Mouse (Mus musculus): ENCODE data around the gene Mettl16.

The Mettl16 gene

DNA sequence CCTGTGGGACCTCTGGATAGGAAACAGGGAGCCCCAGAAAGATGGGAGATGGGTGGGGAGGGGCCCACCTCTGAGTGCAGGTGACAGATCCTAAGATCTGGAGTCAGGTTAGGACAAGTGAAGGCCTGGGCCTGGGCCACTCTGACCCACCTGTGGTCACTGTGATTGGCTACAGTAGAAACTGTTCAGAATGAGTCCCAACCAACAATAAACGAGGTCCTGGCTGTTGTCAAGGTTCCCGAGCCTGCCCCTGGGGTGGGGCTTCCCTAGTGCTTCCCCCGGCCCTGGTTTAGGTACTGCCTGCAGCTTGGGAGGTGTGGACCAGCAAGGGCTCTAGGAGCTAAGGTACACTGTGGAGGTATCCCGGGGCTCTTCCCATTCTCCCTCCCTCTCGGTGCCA, 73.1 kb downstream of the Mettl16 start:
- DNase-seq (ENCODE audit: low read depth, low spot score), result no peak

DNA sequence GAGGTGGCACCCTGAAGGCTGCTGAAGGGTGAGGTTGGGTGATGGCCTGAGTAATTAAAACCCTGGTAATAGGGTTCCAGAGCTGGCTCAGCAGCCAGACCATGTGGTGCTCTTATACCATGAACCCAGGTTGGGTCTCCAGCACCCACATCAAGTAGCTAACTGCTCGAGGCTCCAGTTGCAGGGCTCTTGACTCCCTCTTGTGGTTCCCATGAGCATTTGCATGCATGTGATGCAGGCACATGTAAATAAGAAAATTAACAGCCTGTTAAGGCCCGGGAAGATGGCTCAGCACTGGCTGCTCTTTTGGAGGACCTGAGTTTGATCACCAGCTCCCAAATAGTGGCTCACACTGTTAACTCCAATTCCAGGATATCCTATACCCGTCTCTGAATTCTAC, 75.2 kb downstream of the Mettl16 start:
- DNase-seq (ENCODE audit: low read depth, low spot score), result no peak

DNA sequence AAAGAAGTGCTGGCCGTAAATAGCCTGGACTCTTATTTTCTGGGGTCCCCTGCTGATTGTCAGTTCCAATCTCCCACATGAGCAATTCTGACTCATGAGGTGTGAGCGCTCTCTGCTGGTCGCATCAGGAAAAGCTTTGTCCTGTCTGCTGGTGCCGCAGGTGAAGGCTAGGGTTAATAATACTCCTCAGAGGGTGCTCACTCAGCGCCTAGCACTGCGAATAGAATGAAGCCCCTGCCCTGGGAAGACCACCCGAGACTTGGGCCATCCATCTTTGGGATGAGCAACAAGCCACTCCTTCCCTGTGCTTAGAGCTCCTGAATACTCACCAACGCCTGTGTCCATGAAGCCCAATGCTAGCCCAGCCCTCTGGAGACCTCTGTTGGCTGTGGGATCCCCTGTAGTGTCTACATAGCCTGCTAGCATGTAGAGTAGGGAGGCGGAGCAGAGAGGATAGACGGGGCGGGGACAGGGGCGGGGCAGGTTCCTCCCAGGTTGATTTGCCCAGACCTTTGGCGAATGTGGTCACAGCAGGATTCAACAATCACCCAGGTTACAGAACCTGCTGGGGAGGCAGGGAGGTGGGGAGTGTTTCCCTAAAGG, 77.4 kb downstream of the Mettl16 start:
- DNase-seq (ENCODE audit: low read depth, low spot score), result peak; percentile 68

DNA sequence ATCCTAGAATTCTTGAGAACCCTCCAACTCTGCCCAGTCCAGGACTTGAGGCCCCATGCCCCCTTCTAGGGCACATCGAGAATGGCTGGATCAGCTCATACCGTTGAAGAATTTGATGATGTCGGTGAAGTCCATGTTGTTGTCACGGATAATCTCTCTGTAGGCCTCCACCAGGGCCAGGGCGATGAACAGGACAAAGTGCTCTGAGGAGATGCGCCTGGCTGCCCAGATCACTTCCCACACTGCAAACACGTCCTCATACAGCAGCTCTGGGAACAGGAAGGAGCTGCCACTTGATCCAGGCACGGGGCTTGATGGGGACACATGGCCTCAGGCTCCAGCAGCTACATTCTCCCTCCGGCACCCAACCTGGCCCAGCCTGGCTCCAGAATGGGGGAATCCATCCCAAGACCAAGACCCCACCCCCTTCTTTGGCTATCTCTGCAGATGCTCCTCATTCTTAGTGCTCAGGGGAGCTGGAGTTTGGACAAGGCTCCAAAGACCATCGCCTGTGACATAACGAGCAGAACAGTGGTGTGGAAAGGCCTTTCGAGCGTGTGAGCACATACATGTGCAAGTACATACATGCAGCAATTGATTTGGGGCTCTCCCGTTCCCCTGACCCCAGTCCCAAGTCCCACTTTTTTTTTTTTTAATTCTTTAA, 80.5 kb downstream of the Mettl16 start:
- no peak for DNase-seq (ENCODE audit: low read depth, low spot score)

DNA sequence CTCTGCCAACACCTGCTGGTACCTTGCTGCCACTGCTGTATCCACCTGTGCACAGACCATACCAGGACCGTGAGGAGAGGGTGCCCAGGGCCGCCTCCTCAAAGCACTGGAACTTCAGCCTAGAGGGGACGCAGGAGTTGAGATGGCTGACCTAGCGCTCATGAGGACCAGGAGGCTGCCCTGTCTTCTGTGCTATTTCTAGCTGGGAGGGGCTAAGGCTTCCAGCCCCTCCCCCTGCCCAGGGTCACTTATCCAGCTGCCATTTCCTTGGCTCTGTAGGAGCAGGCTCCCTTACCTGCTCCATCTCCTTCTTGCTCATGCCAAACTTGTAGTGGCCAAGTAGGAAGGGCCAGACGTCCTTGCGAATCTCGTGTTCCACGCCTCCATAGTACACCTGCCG, 87.1 kb downstream of the Mettl16 start:
- DNase-seq (ENCODE audit: low read depth, low spot score), result no peak

DNA sequence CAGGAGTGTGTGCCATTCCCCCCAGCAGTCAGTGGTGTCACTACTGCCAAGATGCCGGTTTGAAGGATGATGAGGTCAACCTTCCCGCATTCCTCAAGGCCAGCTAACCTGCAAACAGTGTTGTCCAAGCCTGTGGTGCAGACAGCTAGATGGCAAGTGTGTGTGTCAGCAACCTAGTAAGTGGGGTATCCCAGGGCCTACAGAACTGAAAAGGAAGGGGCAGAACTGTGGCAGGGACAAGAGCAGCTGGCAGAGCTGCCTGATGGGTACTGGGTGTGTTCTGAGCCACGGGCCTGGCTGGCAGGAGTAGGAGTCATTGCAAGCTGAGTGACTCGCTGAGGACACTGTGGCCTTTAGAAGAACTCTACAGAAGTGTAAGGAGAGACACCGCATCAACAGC, 91.5 kb downstream of the Mettl16 start:
- DNase-seq (ENCODE audit: low read depth, low spot score), result no peak

DNA sequence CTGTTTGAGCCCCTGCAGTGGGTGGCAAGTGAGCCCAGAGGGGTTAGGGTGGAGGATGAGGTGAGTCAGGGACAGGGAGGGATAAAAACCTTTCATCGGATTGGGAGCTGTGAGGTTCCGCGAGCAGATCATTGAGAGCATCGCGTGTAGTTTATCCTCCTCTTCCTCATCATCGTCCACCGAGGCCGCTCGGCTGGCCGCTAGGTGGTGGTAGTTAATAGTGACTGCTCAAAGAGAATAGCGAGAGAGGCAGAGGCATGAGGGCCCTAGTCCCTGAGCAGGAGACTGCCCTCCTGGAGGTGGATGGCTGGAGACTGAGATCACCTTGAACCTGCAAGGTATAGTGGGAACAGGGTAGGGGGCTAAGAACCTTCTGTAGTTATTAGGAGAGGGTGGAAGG, 92.8 kb downstream of the Mettl16 start:
- no peak for DNase-seq (ENCODE audit: low read depth, low spot score)

DNA sequence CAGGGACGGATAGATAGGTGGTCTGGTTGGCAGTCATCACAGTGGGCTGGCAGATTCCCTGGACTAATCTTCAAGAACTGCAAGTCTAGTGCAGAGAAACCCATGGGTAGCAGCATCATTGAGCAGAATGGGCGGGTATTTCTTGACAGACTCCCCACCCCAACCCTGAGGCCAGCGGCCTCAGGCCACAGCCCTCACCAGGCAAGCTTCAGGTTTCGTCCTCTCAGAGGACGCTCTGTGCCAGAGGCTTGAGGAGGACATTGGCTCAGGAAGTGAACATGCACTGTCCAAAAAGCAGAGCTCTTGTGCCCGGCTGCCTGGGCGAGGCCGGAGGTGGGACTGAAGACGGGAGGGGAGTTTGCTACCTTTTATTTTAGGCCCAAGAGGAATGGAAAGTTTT, 93.8 kb downstream of the Mettl16 start:
- no peak for DNase-seq (ENCODE audit: low read depth, low spot score)

DNA sequence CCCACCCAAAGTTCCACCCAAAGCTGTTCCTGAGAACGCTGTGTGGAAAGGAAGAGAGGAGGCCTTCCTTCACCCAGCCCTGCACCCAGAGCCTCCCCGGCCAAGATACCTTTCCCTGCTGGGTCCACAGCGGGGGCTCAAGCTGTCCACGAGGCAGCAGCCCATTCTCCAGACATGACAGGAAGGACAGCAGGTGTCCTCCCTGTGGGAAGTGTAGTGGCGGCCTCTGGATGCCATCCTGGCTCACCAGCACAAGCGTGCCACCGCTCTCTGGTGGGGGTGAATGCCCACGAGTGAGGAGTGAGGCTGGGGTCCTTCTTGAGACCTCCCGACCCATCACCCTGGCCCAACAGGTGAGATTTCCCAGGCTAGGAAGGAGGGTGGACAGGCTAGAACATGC, 94.6 kb downstream of the Mettl16 start:
- DNase-seq (ENCODE audit: low read depth, low spot score), result no peak

DNA sequence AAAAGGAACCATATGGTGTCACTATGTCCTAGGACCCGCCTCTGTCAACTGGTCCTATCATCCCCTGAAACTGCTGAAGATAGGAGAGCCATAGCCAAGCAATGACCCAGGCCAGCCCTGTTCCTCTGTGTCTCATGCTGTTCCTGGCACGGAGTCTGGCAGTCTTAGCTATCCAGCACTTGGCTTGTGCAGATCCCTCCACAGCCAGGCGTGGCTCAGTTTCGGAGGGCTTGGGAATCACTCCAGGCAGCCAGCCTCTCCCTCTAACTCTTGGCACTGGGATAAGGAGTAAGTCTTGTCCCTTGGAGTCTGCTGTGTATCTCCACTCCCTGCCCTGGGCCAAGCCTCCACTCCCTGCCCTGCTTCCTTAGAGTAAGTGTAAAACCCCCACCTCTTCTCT, 96.0 kb downstream of the Mettl16 start:
- DNase-seq (ENCODE audit: low read depth, low spot score), result no peak

DNA sequence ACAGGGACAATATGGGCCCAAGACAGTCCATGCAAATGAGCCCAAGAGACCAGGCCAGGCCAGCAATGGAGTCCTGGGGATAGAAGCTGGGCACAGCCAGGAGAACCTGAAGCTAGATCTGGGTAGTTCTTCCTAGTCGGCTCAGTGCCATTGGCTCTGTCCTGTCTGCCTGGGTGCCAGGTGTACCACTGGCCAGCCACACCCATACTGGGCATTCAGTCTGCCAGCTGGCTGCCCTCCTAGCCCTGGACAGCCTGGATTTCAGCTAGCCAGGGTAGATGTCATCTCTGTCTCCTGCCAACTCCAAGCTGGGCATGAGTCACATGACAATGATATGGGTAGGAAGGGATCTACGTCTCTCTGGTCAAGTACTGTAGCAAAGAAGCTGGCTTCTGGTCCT, 96.6 kb downstream of the Mettl16 start:
- DNase-seq (ENCODE audit: low read depth, low spot score), result no peak

DNA sequence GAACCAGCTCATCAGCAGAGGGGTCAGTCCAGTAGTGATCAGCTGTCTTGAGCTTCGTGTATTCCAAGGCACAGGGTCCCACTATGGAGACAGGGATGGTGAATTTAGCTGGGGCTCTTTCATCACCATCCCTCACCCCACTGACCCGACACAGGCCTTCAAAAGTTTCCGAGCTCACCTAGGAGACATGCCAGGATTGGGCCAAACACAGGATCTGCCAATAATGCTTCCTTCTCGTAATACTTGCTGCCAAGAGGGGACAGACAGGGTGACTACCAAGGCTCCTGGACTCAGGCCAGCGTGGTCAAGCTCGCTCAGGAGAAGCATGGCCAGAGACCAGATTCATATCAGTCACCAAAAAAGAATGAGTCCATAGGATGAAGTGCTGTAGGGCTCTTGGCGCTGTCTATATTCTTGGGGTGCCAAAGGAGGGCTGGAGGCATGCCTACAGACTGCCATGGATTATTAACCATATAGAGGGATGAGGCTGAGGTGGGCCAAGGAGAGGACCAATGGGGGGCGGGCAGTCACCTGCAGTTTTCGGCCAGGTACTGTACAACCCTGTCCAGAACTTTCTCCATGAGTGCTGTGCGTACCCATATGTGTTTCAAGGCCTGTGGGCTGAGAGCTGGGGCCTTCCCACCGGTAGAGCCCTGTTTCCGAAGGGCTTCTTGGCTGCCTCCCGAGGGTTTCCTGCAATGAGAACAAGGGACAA, 97.6 kb downstream of the Mettl16 start:
- no peak for DNase-seq (ENCODE audit: low read depth, low spot score)

DNA sequence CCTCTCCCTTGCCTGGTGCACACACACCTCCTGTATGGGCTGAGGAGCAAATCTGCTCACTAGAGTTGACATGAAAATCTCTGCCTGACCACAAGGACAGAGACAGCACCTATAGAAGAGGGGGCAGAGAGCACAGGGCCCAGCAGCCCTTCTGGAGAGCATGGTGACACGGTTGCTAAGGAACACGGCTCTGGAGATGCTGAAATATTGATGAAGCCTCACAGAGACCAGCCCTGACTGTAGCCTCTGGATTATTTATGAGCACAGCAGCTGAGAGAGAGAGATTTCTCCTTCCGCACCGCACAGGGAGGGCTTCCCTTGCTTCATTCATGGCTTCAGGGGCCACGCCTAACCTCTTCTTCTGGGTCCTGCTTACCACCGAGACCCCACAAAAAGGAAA, 99.0 kb downstream of the Mettl16 start:
- DNase-seq (ENCODE audit: low read depth, low spot score), result no peak

DNA sequence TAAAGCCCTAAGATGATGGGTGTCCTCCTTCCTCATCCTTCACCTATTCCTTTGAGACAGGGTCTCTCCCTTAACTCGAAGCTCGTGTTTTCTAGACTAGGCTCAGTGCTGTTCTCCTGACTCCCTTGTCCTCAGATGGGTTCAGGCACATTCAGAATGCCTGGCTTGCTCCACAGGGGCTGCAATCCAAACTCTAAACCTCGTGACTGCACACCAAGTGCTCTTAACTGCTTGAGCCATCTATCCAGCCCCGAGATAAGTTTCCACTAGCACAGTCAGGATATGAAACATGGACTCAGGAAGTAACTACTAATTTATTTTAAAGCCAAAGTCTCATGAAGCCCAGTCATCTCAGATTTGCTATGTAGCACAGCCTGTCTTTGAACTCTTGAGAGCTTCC, 99.9 kb downstream of the Mettl16 start:
- no peak for DNase-seq (ENCODE audit: low read depth, low spot score)

DNA sequence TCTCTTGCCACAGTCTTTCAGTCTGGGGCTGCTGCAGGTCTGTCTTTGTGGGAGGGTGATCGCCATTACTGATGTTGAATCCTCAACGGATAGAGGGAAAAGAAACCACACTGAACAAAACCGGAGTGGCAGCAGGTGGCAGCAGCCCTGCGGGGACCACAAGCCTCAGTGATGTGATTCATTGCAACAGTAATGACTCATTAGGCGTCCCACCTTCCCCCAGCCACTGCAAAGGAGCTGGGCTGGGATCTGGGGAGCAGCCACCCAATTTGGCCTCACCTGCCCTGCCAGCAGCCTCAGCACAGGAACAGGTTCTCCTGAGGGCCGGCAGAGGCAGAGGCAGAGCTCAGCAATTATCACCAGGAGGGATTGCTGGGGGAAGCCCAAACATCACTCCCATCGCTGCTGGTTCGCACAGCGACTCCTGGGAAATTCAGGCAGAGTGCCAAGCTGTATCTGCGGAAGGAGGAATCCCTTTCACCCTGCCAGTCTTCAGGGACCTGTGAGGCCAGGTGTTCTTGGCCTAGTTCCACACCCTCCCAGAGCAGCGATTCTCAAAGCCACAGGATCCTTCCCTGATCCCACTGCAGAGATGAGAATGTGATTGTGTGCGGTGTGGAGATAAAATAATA, 100.5 kb downstream of the Mettl16 start:
- no peak for DNase-seq (ENCODE audit: low read depth, low spot score)

DNA sequence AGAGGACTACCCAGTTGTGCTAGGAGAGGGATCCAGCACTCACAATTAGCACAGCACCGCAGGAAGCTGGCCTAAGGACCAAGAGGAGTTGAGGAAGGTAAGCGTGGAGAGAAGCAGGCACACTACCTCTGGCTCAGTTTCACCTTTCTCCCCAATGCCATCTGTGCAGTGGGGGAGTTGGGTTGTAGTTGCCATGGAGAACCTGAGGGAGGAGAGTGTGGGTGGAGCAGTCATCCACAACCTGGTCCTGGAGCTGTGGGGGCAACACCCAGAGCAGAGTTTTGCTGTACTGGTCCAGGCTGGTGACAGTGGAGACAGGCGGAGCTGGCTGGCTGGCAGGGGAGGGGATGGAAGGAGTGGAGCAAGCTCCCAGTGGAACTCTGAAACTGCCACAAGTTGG, 104.0 kb downstream of the Mettl16 start:
- DNase-seq (ENCODE audit: low read depth, low spot score), result no peak

DNA sequence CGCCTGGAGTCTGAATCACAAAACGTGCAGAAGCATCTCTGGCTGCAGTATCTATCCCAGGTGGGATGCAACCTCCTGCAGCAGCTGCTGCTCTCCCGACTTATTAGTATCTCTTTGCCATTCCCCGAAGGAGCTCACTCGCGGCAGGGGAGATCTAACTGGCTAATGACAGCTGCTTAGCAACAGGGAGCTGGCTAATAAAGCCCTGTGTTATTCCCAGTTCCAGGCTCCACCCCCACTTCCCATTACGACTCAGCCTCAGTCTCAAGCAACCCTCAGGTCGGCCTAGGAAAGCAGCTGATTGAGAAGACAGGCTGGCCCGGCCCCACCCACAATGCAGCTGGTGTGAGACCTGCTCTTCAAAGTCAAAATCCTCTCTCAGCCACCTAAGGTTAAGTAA, 106.2 kb downstream of the Mettl16 start:
- peak; percentile 75 for DNase-seq (ENCODE audit: low read depth, low spot score)
